Mouse (Mus musculus): ENCODE data around the gene Cyfip1. TPM values are rescaled to one million over a fixed set of nuclear protein-coding genes. Genes with fewer than 3 reads are reported as not detected.

The Cyfip1 gene
- total RNA-seq, 1 experiment from 2014 or later, result 117 TPM

- ATAC-seq (replicated peaks; ENCODE audit: insufficient number of reproducible peaks, low FRiP score, low TSS enrichment, poor library complexity, severe bottlenecking), result peak; percentile 50; the same call in 1 of the 2 replicates
These were observed 17.9 kb downstream of the Cyfip1 start for GRCm38 (mm10) chr7:55859518-55859872.

GRCm38 (mm10) chr7:55859956-55860355, 18.4 kb downstream of the Cyfip1 start:
- ATAC-seq (replicated peaks; ENCODE audit: insufficient number of reproducible peaks, low FRiP score, low TSS enrichment, poor library complexity, severe bottlenecking), result no peak

- no peak for ATAC-seq (replicated peaks; ENCODE audit: insufficient number of reproducible peaks, low FRiP score, low TSS enrichment, poor library complexity, severe bottlenecking)
These were observed 19.6 kb downstream of the Cyfip1 start for GRCm38 (mm10) chr7:55861175-55861574.

DNA sequence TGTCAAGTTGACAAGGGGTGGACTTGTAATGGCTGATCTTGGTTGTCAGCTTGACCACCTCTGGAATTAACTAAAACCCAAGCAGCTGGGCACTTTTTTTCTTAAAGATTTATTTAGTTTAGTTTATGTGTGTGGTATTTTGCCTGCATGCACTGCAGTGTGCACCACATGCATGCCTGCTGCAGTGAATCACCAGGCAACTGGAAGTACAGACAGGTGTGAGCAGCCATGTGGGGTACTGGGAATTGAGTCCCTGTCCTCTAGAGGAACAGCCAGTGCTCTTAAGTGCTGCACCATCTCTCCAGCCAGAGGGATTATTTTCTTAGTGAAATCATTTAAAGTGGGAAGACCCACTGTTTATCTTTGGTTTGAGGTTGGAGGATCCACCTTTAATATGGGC, 23.5 kb downstream of the Cyfip1 start:
- no peak for ATAC-seq (replicated peaks; ENCODE audit: insufficient number of reproducible peaks, low FRiP score, low TSS enrichment, poor library complexity, severe bottlenecking)

DNA sequence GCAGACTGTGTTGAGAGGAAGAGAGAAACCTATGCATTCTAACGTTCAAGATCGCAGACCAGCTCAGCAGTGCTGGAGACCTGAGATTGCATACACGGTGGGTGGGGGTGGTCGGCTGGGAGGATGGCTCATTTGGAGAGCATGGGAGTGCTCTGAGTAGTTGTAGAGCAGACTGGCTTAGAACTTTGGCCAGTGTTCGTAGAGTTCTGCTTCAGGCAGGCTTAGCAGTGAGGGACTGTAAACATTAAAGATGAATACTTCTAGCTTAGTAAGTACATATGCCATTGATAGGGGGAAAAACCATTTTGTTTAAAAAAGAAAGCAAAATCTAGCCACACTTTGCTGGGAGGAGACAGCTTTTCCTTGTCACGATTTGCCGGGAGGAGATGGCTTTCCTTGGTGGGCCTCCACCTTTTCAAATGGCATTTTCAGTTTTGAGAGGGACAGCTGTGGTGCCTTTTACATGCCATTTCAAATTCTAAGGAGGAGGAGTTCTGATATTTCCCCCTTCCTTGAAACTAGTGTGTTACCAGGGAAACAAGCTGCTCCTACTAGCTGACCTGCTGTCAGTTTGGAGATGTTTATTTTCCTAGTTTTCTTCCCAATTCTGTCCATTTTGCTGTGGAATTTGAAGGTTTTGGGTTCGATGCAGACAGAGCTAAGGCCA, 24.3 kb downstream of the Cyfip1 start:
- no peak for ATAC-seq (replicated peaks; ENCODE audit: insufficient number of reproducible peaks, low FRiP score, low TSS enrichment, poor library complexity, severe bottlenecking)

- peak; percentile 77 for ATAC-seq (replicated peaks; ENCODE audit: insufficient number of reproducible peaks, low FRiP score, low TSS enrichment, poor library complexity, severe bottlenecking)
These were observed 26.7 kb downstream of the Cyfip1 start for GRCm38 (mm10) chr7:55868247-55868646.

GRCm38 (mm10) chr7:55869220-55869619, 27.7 kb downstream of the Cyfip1 start:
- no peak for ATAC-seq (replicated peaks; ENCODE audit: insufficient number of reproducible peaks, low FRiP score, low TSS enrichment, poor library complexity, severe bottlenecking)

DNA sequence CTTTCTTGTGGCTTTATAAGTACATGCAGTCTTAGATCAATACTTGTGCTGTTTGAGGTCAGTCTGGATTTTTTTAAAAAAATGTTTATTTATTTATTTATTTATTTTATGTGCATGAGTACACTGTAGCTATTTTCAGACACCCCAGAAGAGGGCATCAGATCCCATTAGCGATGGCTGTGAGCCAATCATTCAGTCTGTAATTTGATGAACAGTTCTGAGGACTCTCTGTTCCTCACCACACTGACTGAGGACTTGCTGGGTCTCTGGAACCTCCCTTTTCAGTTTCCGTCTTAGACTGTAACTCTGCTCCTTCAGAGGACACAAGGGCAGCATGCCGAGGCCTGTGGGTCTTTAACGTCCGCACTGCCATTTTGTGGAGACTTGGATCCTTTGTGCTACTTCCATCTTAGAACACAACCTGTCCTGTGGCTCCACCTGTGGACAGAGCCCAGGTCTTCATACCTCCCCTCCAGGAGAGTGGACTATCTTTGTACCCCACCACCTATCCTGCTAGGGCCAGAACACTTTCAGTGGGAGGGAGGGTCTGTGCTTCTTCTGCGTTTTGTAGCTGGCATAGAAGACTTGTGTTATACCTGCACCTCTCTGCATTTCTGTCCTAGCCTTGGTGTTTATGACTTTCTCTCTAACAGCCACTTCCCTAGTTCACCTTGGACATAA, 28.9 kb downstream of the Cyfip1 start:
- no peak for ATAC-seq (replicated peaks; ENCODE audit: insufficient number of reproducible peaks, low FRiP score, low TSS enrichment, poor library complexity, severe bottlenecking)

- ATAC-seq (replicated peaks; ENCODE audit: insufficient number of reproducible peaks, low FRiP score, low TSS enrichment, poor library complexity, severe bottlenecking), result no peak
These were observed 29.9 kb downstream of the Cyfip1 start for GRCm38 (mm10) chr7:55871476-55871875.

GRCm38 (mm10) chr7:55874703-55875102, 33.2 kb downstream of the Cyfip1 start:
- ATAC-seq (replicated peaks; ENCODE audit: insufficient number of reproducible peaks, low FRiP score, low TSS enrichment, poor library complexity, severe bottlenecking), result 0 out of 2 replicates have a peak, but pooled peaks have one; percentile 44

DNA sequence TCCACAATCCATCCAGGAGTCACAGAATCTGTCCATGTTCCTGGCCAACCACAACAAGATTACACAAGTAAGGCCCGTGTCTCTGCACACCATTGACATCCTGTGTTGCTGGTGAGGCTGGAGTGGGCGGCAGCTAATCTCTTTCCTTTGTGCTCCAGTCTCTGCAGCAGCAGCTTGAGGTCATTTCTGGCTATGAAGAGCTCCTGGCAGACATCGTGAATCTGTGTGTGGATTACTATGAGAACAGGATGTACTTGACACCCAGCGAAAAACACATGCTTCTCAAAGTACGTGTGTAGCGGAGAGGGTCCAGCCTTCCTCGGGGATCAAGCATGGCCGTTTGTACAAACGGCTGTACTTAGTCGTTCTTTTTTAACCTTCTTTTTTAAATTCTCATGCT, 36.2 kb downstream of the Cyfip1 start:
- ATAC-seq (replicated peaks; ENCODE audit: insufficient number of reproducible peaks, low FRiP score, low TSS enrichment, poor library complexity, severe bottlenecking), result no peak

GRCm38 (mm10) chr7:55880882-55881281, 39.3 kb downstream of the Cyfip1 start:
- ATAC-seq (replicated peaks; ENCODE audit: insufficient number of reproducible peaks, low FRiP score, low TSS enrichment, poor library complexity, severe bottlenecking), result no peak

DNA sequence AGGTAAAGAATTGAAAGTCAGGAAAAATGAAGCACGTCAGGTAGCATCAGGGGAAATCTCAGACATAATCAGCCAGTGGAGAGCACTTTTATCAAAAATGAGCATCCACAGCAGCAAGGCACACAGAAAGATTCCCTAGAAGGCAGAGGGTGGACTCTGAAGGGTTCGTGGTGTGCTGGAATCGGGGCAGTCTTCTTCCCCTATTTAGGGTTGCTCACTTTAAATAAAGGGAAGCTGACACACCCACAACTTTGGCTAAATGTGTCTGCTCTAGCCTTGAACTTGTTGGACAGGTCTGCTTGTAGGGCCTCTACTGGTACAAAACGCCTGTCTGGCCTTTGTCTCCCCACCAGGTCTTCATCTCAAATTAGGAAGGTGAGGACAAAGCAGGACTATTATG, 47.1 kb downstream of the Cyfip1 start:
- peak; percentile 50; the same call in 1 of the 2 replicates for ATAC-seq (replicated peaks; ENCODE audit: insufficient number of reproducible peaks, low FRiP score, low TSS enrichment, poor library complexity, severe bottlenecking)

DNA sequence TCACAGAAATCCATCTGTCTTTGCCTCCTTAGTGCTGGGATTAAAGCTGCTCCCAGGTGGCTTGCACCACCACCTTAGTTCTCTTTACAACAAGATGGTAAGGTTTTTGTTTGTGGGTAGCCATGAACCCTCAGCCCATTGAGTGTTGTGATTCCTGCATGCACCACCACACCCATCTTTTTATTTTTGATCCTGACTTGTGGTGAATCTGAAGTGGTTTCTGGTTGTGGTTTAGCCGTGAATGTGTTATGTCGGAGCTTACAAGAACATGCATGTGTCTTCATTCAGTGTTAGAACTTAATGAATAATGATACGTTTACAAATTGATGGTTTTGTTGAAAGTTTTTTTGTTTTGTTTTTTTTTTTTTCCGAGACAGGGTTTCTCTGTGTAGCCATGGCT, 48.5 kb downstream of the Cyfip1 start:
- ATAC-seq (replicated peaks; ENCODE audit: insufficient number of reproducible peaks, low FRiP score, low TSS enrichment, poor library complexity, severe bottlenecking), result no peak

DNA sequence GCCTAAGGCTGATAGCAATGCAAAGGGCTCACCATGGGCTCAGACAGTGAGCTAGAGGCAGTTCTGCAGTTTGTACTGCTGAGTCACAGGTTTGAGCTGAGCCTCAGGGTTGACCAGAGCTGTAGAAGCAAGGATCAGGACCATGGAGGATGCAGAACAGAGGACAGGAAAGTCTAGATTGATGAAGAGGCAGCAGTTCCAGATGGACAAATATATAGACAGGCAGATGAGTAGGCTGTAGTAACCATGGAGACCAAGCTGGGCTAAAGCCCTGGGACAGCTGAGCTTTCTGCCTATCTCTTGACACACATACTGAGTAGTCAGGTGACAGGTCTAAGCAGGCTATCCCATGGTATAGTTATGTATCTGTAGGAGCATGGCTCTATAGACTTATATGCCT, 49.2 kb downstream of the Cyfip1 start:
- ATAC-seq (replicated peaks; ENCODE audit: insufficient number of reproducible peaks, low FRiP score, low TSS enrichment, poor library complexity, severe bottlenecking), result no peak

DNA sequence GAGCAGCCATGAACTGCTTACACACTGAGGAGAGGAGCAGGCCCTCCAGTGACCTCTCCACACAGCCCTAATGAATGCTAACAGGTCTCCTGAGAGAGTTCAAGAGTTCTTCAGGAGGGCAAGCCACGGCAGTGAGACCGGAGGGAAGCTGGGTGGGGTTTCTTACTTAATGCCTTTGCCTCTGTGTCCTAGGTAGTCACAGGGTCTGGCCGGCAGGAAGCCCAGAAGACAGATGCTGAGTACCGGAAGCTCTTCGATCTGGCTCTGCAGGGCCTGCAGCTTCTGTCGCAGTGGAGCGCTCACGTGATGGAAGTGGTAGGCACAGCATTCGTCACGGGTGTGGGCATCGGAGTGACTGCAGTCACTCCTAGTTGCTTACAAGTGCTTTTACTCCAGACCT, 50.3 kb downstream of the Cyfip1 start:
- no peak for ATAC-seq (replicated peaks; ENCODE audit: insufficient number of reproducible peaks, low FRiP score, low TSS enrichment, poor library complexity, severe bottlenecking)

DNA sequence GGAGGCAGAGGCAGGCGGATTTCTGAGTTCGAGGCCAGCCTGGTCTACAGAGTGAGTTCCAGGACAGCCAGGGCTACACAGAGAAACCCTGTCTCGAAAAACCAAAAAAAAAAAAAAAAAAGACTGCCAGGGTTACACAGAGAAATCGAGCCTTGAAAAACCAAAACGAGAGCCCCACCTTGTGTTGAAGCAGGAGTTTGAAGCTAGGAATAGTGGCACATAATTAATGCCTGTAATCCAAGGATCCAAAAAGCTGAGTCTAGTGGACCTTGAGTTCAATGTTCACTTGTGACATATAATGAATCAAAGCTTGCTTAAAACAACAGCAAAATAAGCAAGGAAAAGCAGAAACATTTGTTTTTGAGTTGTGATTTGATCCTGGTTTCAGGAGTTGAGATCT, 62.2 kb downstream of the Cyfip1 start:
- ATAC-seq (replicated peaks; ENCODE audit: insufficient number of reproducible peaks, low FRiP score, low TSS enrichment, poor library complexity, severe bottlenecking), result no peak

GRCm38 (mm10) chr7:55905449-55905848, 63.9 kb downstream of the Cyfip1 start:
- no peak for ATAC-seq (replicated peaks; ENCODE audit: insufficient number of reproducible peaks, low FRiP score, low TSS enrichment, poor library complexity, severe bottlenecking)

- ATAC-seq (replicated peaks; ENCODE audit: insufficient number of reproducible peaks, low FRiP score, low TSS enrichment, poor library complexity, severe bottlenecking), result peak; percentile 73
These were observed 68.0 kb downstream of the Cyfip1 start for GRCm38 (mm10) chr7:55909519-55909918.

DNA sequence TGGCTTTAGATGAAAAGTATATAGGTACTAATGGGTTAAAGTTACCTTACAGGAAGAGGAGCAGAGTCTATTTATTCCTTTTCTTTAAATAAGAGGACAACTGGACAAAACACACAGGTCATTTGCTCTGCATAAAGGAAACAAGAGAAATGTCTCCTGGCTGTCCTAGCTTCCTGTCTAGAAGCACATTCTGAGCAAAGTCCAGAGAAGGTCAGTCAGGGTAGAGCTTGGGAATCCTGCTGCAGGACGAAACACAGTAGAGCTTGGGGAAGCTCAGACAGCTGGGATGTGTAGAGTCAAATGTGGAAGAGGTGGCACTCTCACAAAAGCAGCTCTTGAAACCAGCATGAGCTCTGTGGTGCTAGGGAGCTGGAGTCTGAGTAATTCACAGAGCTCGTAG, 68.8 kb downstream of the Cyfip1 start:
- ATAC-seq (replicated peaks; ENCODE audit: insufficient number of reproducible peaks, low FRiP score, low TSS enrichment, poor library complexity, severe bottlenecking), result no peak
